Mouse (Mus musculus) embryonic fibroblast, embryonic 13.5 days (primary cell): ENCODE data around the gene Etv1.
"Not testable (repeated sequence)": the region's sequence is repeated elsewhere in the genome, so short reads cannot be mapped to it uniquely, and the experiment has no call there.

Experiments used
- CTCF ChIP-seq: IDR thresholded peaks from 2 replicates; pipeline ENCODE4 v1.5.1; 2011; ENCODE audit warnings: mild to moderate bottlenecking, control low read depth, low read length, moderate library complexity, borderline replicate concordance; ENCODE audit not compliant: insufficient read depth
- POLR2A ChIP-seq: IDR thresholded peaks from 2 replicates; pipeline ENCODE4 v1.6.1; 2011; ENCODE audit warnings: low read depth, mild to moderate bottlenecking, control low read depth, low read length, moderate library complexity

- not testable (repeated sequence) for TF ChIP-seq CTCF, POLR2A
These were observed 55.8 kb downstream of the Etv1 start for GRCm38 (mm10) chr12:38834986-38835385.
